Mouse (Mus musculus) forebrain, embryonic 11.5 days (tissue): Measurements from ENCODE around the gene Stim2. TPM values are rescaled to one million over a fixed set of nuclear protein-coding genes. Genes with fewer than 3 reads are reported as not detected.
A peak's percentile ranks its signal among the peaks of the same experiment; 100 is the strongest.

ENCODE experiments used
- ATAC-seq: fragments of 200-750 bp; cut with Nextera tagmentation; replicated peaks from 2 replicates; pipeline ENCODE4 v1.8.0; 2017; ENCODE audit warnings: moderate TSS enrichment; ENCODE audit not compliant: low FRiP score
- DNase-seq: peaks from one replicate; pipeline ENCODE4 v3.0.0-alpha.2; 2017; ENCODE audit warnings: low spot score
- H3K27ac ChIP-seq: fragments of 300-500 bp; sonication (generic); 2 replicates; pipeline ENCODE4 v1.5.1; 2014; ENCODE audit warnings: low read depth, low read length
- H3K27me3 ChIP-seq: fragments of 300-500 bp; sonication (generic); 2 replicates; pipeline ENCODE4 v1.6.1; 2014; ENCODE audit warnings: mild to moderate bottlenecking, low read length, mixed read lengths; ENCODE audit not compliant: control insufficient read depth, insufficient read depth
- H3K36me3 ChIP-seq: fragments of 300-500 bp; sonication (generic); 2 replicates; pipeline ENCODE4 v1.6.1; 2014; ENCODE audit warnings: mild to moderate bottlenecking, low read length, moderate library complexity, mixed read lengths; ENCODE audit not compliant: control insufficient read depth, insufficient read depth
- H3K4me1 ChIP-seq: fragments of 300-500 bp; sonication (generic); replicated peaks from 2 replicates; pipeline ENCODE4 v1.6.1; 2014; ENCODE audit warnings: low read length, mixed read lengths; ENCODE audit not compliant: control insufficient read depth, insufficient read depth
- H3K4me2 ChIP-seq: fragments of 300-500 bp; sonication (generic); 2 replicates; pipeline ENCODE4 v1.6.1; 2014; ENCODE audit warnings: low read depth, mild to moderate bottlenecking, low read length, moderate library complexity, mixed read lengths; ENCODE audit not compliant: severe bottlenecking
- H3K4me3 ChIP-seq: fragments of 300-500 bp; sonication (generic); 2 replicates; pipeline ENCODE4 v1.5.1; 2014; ENCODE audit warnings: low read depth, low read length
- H3K9ac ChIP-seq: fragments of 300-500 bp; sonication (generic); 2 replicates; pipeline ENCODE4 v1.6.1; 2014; ENCODE audit warnings: low read length
- H3K9me3 ChIP-seq: fragments of 300-500 bp; sonication (generic); 2 replicates; pipeline ENCODE4 v1.6.1; 2016; ENCODE audit warnings: low read length, mixed read lengths; ENCODE audit not compliant: control insufficient read depth
- WGBS: fragments of 180-500 bp; shearing (Covaris S2); extraction: QIAGEN DNeasy Blood & Tissue Kit; methylation state at CpG from one replicate; pipeline ENCODE4 v1.1.7; 2014; 5-methylcytosine and 5-hydroxymethylcytosine counted together
- polyA plus RNA-seq: library from polyadenylated mRNA; unstranded; fragments of >200 nt; fragmentation: Nextera tagmentation; extraction: Ambion mirVana; gene quantifications from 2 replicates; pipeline ENCODE4 v1.2.1, GENCODE M21; 2014

Stim2 gene
- polyA plus RNA-seq, 1 experiment from 2014 or later: 21.1 TPM

- H3K4me2 ChIP-seq: no peak overlapping the region
- H3K4me1 ChIP-seq: no peaks in the 10 kb centered on the region
- no peak overlapping the region for H3K27ac ChIP-seq
- no peaks in the 10 kb centered on the region for H3K9me3 ChIP-seq
- H3K9ac ChIP-seq: no peak overlapping the region
- 91% methylated on average over 4 of the region's 4 CpGs for whole genome bisulfite sequencing
- ATAC-seq: no peak
- DNase-seq: no peak
- no peaks in the 10 kb centered on the region for H3K27me3 ChIP-seq
- no peaks in the 10 kb centered on the region for H3K36me3 ChIP-seq
- no peak overlapping the region for H3K4me3 ChIP-seq
Measured at GRCm38 (mm10) chr5:53983358-53983757, 14.9 kb upstream of the Stim2 start.

- Histone ChIP-seq H3K27me3 (no peaks in the 10 kb centered on the region), H3K4me1 (no peaks in the 10 kb centered on the region), H3K36me3 (no peaks in the 10 kb centered on the region), H3K9me3 (no peaks in the 10 kb centered on the region), H3K27ac (no peak overlapping the region), H3K4me3 (no peak overlapping the region), H3K4me2 (no peak overlapping the region), H3K9ac (no peak overlapping the region)
- ATAC-seq (no peak), DNase-seq (no peak)
- WGBS: 96% methylated on average over 3 of the region's 3 CpGs
Measured at GRCm38 (mm10) chr5:53985632-53986031, 12.7 kb upstream of the Stim2 start.

GRCm38 (mm10) chr5:53987496-53987895 is 10.8 kb upstream of the Stim2 start:
- no peaks in the 10 kb centered on the region for H3K9me3 ChIP-seq
- H3K36me3 ChIP-seq: no peaks in the 10 kb centered on the region
- no peak for ATAC-seq
- no peak overlapping the region for H3K4me2 ChIP-seq
- DNase-seq: no peak
- no peak overlapping the region for H3K4me3 ChIP-seq
- WGBS: 82% methylated on average over 1 of the region's 1 CpGs
- no peaks in the 10 kb centered on the region for H3K4me1 ChIP-seq
- no peaks in the 10 kb centered on the region for H3K27me3 ChIP-seq
- no peak overlapping the region for H3K27ac ChIP-seq
- no peak overlapping the region for H3K9ac ChIP-seq

GRCm38 (mm10) chr5:53988053-53988452 is 10.2 kb upstream of the Stim2 start:
- Histone ChIP-seq H3K9me3 (no peaks in the 10 kb centered on the region), H3K4me1 (no peaks in the 10 kb centered on the region), H3K4me3 (no peak overlapping the region), H3K27ac (no peak overlapping the region), H3K9ac (no peak overlapping the region), H3K27me3 (no peaks in the 10 kb centered on the region), H3K36me3 (no peaks in the 10 kb centered on the region), H3K4me2 (no peak overlapping the region)
- 77% methylated on average over 1 of the region's 1 CpGs for WGBS
- DNase-seq: no peak
- ATAC-seq: no peak

DNA sequence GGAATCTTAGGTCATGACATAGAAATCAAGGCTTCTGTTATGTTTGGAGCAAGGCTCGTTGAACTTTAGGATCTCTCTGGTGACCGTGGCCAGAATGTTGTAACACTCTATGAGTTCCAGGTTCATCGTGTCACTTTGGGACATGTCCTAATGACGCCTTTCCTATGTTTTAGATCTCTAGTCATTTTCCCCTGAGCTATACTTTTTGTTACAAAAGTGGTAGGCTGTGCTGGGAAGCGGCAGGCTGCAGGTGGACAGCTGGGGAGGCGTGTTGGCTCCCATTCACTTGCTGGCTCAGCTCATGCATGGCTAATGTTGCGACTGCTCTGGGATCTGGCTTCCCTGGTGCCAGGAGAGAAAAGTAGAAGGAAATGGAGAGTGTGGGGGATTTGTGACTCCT is 5.7 kb upstream of the Stim2 start:
- H3K4me1 ChIP-seq: peaks cover 5% of the 10 kb centered on the region; the same call in 1 of the 2 replicates
- no peak overlapping the region for H3K4me3 ChIP-seq
- 51% methylated on average over 7 of the region's 7 CpGs for WGBS
- H3K27me3 ChIP-seq: no peaks in the 10 kb centered on the region
- DNase-seq (no peak), ATAC-seq (no peak)
- H3K36me3 ChIP-seq: no peaks in the 10 kb centered on the region
- H3K27ac ChIP-seq: no peak overlapping the region
- H3K9ac ChIP-seq: no peak overlapping the region
- H3K4me2 ChIP-seq: no peak overlapping the region
- no peaks in the 10 kb centered on the region for H3K9me3 ChIP-seq

DNA sequence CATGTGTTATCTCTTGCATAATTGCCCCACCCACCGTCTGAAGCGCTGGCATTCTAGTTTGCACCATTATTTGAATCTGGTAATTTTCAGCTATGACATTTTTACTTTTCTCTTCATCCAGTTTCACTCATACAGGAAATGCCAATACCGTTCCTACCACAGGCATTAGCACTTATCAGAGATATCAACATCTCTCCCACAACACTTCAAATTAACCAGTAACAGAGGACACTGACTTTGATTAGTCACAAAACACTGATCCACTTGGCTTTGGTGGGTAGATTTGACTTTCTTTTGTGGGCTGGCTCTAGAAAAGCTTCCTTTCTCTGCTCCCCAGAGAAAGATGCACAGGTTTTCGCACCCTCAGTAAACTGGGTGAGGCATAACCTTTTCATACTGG is 3.7 kb upstream of the Stim2 start:
- Histone ChIP-seq H3K27me3 (no peaks in the 10 kb centered on the region), H3K4me2 (peak overlapping the region; percentile 92), H3K9me3 (no peaks in the 10 kb centered on the region), H3K4me1 (peaks cover 7% of the 10 kb centered on the region), H3K27ac (no peak overlapping the region), H3K9ac (no peak overlapping the region), H3K4me3 (no peak overlapping the region), H3K36me3 (no peaks in the 10 kb centered on the region)
- WGBS: 84% methylated on average over 4 of the region's 4 CpGs
- no peak for ATAC-seq
- DNase-seq: no peak

- H3K27ac ChIP-seq: no peak overlapping the region
- peak overlapping the region; percentile 76 for H3K9ac ChIP-seq
- H3K4me1 ChIP-seq: peaks cover 12% of the 10 kb centered on the region
- no peaks in the 10 kb centered on the region for H3K9me3 ChIP-seq
- peak; percentile 77 for DNase-seq
- no peaks in the 10 kb centered on the region for H3K36me3 ChIP-seq
- peak overlapping the region; percentile 92 for H3K4me2 ChIP-seq
- no peaks in the 10 kb centered on the region for H3K27me3 ChIP-seq
- ATAC-seq: peak; percentile 4
- H3K4me3 ChIP-seq: peak overlapping the region; percentile 46
- WGBS: under 1% methylated on average over 34 of the region's 34 CpGs
Measured at GRCm38 (mm10) chr5:53995316-53995715, 3.0 kb upstream of the Stim2 start.

GRCm38 (mm10) chr5:53996822-53997221 is 1.5 kb upstream of the Stim2 start:
- no peaks in the 10 kb centered on the region for H3K36me3 ChIP-seq
- H3K27ac ChIP-seq: no peak overlapping the region
- DNase-seq: no peak

DNA sequence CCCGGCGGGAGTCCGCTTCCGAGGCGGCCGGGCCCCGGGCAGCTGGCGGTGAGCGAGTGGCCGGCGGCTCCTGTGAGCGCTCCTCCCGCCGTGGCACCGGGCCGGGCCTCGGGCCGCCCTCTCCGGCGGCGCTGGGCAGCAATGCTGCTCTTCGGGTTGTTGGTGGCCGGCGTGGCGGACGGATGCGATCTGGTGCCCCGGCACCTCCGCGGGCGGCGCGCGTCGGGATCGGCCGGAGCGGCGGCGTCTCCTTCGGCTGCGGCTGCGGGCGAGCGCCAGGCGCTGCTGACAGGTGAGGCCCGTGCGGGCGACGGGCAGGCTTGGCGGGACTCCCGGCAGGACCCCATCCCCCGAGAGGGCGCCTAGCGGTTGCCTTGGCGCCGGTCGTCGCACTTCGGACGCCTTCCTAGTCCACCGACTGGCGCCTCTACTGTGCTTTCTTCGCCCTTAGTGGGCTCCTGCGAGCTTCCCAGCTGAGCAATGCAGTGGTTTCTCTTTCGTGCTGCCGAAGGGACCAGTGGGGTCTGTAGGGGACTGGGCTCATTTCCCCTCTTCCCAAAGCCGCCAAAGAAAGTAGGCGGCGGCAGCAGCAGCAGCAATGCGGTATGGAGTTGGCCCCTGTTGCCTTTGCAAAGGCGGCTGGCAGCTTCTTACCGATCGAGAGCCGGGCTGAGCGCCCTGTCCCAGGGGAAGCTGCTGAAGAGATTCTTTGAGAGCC is 603 bp downstream of the Stim2 start:
- Histone ChIP-seq H3K4me1 (peaks cover 12% of the 10 kb centered on the region), H3K9me3 (no peaks in the 10 kb centered on the region), H3K4me2 (peak overlapping the region; percentile 84), H3K4me3 (peak overlapping the region; percentile 86), H3K27me3 (no peaks in the 10 kb centered on the region), H3K36me3 (no peaks in the 10 kb centered on the region), H3K9ac (peak overlapping the region; percentile 74), H3K27ac (peak overlapping the region; percentile 86)
- under 1% methylated on average over 62 of the region's 76 CpGs for WGBS
- peak; percentile 85 for DNase-seq
- peak; percentile 59 for ATAC-seq

More at GRCm38 (mm10) chr5:53996822-53997221, 1.5 kb upstream of the Stim2 start:
- no peak overlapping the region for H3K4me3 ChIP-seq
- no peaks in the 10 kb centered on the region for H3K9me3 ChIP-seq
- H3K4me1 ChIP-seq: peaks cover 12% of the 10 kb centered on the region
- no peak for ATAC-seq
- H3K4me2 ChIP-seq: no peak overlapping the region
- WGBS: 94% methylated on average over 6 of the region's 6 CpGs
- no peaks in the 10 kb centered on the region for H3K27me3 ChIP-seq
- no peak overlapping the region for H3K9ac ChIP-seq
